12 mouse cellular contexts compared by ENCODE assay signal in the genomic region with DNA sequence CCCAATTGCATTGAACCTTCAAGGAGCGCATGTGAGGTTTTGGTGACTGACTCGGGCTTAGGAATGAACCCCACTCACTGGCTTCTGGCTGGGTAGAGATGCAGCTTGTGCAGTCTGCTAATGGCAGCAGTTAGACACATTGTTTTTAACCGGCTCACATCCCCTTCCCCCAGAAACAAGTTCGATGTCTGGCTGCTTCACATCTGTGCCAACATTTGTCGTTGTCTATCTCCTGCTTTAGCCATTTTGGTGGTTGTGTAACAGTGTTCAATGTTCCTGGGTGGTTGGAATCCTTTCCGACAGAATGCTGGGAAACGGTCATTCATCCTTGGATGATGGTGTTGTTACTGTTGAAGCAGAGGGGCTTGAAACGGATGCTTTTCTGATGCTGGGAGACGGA.
DNase-seq lines count a peak whose midpoint lies in the region; ATAC-seq lines count a peak whose summit lies in the region.
"Had no signal": no experiment of that assay in that cellular context is flagged by ENCODE, and none has a peak within 500 bp of the region (broad histone marks: within the 10 kb centered on the region; RNA-seq: fewer than 3 reads in every experiment).

No protein-coding gene starts in this region.

- no peaks in the 10 kb centered on the region for H3K36me3 ChIP-seq in hindbrain, embryonic 14.5 days (replicated peaks; ENCODE audit: control insufficient read depth, insufficient read depth)
- peaks cover 13% of the 10 kb centered on the region for H3K36me3 ChIP-seq in hindbrain, embryonic 10.5 days
- H3K36me3 ChIP-seq in midbrain, embryonic 13.5 days, result no peaks in the 10 kb centered on the region
- no peaks in the 10 kb centered on the region for H3K36me3 ChIP-seq in midbrain, embryonic 11.5 days (ENCODE audit: control insufficient read depth, insufficient read depth, low read length)
- no peaks in the 10 kb centered on the region for H3K36me3 ChIP-seq in hindbrain, embryonic 16.5 days (ENCODE audit: control insufficient read depth, insufficient read depth, low read length)
- no peaks in the 10 kb centered on the region for H3K36me3 ChIP-seq in stomach, embryonic 16.5 days (ENCODE audit: control insufficient read depth, insufficient read depth, low read length)

- H3K4me2 ChIP-seq in hindbrain, embryonic 14.5 days (replicated peaks), result no peak overlapping the region
- H3K4me2 ChIP-seq in midbrain, embryonic 13.5 days (replicated peaks), result no peak overlapping the region
- H3K4me2 ChIP-seq in midbrain, embryonic 11.5 days, result no peak overlapping the region
- H3K4me2 ChIP-seq in hindbrain, embryonic 16.5 days (ENCODE audit: low read length), result no peak overlapping the region
- H3K4me2 ChIP-seq in stomach, embryonic 16.5 days (ENCODE audit: low read depth, low read length), result no peak overlapping the region
- H3K4me2 ChIP-seq: heart, embryonic 11.5 days had no signal

- 57% methylated on average over 9 of the region's 9 CpGs for WGBS in hindbrain, embryonic 14.5 days
- WGBS in hindbrain, embryonic 10.5 days, result 76% methylated on average over 9 of the region's 9 CpGs
- 65% methylated on average over 9 of the region's 9 CpGs for WGBS in midbrain, embryonic 13.5 days
- 71% methylated on average over 9 of the region's 9 CpGs for WGBS in midbrain, embryonic 11.5 days
- 47% methylated on average over 9 of the region's 9 CpGs for WGBS in hindbrain, embryonic 16.5 days
- 56% methylated on average over 9 of the region's 9 CpGs for WGBS in stomach, embryonic 16.5 days

- DNase-seq in hindbrain, embryonic 14.5 days (ENCODE audit: low spot score), result no peak
- DNase-seq in hindbrain, embryonic 10.5 days (ENCODE audit: low spot score), result no peak
- no peak for DNase-seq in midbrain, embryonic 11.5 days (ENCODE audit: low spot score, missing footprints)
- DNase-seq in T-cell, adult 2 months (ENCODE audit: low spot score), result no peak
- DNase-seq in cerebellum, postnatal 25 days, result no peak
- DNase-seq: layer of hippocampus, postnatal 36 days had no signal

- no peak overlapping the region for H3K4me3 ChIP-seq in hindbrain, embryonic 14.5 days (replicated peaks; ENCODE audit: low read length)
- no peak overlapping the region for H3K4me3 ChIP-seq in hindbrain, embryonic 10.5 days
- H3K4me3 ChIP-seq in midbrain, embryonic 13.5 days (replicated peaks), result no peak overlapping the region
- H3K4me3 ChIP-seq in midbrain, embryonic 11.5 days (ENCODE audit: low read depth, low read length), result no peak overlapping the region
- H3K4me3 ChIP-seq in hindbrain, embryonic 16.5 days (ENCODE audit: low read length), result no peak overlapping the region
- no peak overlapping the region for H3K4me3 ChIP-seq in stomach, embryonic 16.5 days (replicated peaks; ENCODE audit: low read length)
- H3K4me3 ChIP-seq: megakaryocyte, embryonic 14.5 days had no signal

- H3K4me1 ChIP-seq in hindbrain, embryonic 14.5 days (replicated peaks; ENCODE audit: control insufficient read depth, insufficient read depth, low read length), result peaks cover 47% of the 10 kb centered on the region
- H3K4me1 ChIP-seq in hindbrain, embryonic 10.5 days (replicated peaks), result peaks cover 45% of the 10 kb centered on the region
- peaks cover 66% of the 10 kb centered on the region for H3K4me1 ChIP-seq in midbrain, embryonic 13.5 days (replicated peaks)
- H3K4me1 ChIP-seq in midbrain, embryonic 11.5 days (ENCODE audit: control insufficient read depth, insufficient read depth, low read length), result peaks cover 27% of the 10 kb centered on the region
- peaks cover 37% of the 10 kb centered on the region for H3K4me1 ChIP-seq in hindbrain, embryonic 16.5 days (ENCODE audit: control insufficient read depth, insufficient read depth, low read depth, low read length)
- peaks cover 48% of the 10 kb centered on the region for H3K4me1 ChIP-seq in stomach, embryonic 16.5 days (ENCODE audit: control insufficient read depth, insufficient read depth, low read length)

- peak overlapping the region; percentile 21; the same call in 1 of the 2 replicates for H3K27ac ChIP-seq in hindbrain, embryonic 14.5 days
- no peak overlapping the region for H3K27ac ChIP-seq in hindbrain, embryonic 10.5 days
- peak overlapping the region; percentile 1; the same call in 1 of the 2 replicates for H3K27ac ChIP-seq in midbrain, embryonic 13.5 days
- H3K27ac ChIP-seq in midbrain, embryonic 11.5 days (ENCODE audit: low read depth, low read length), result no peak overlapping the region
- H3K27ac ChIP-seq in hindbrain, embryonic 16.5 days (ENCODE audit: low read depth, low read length), result peak overlapping the region; percentile 44; the same call in 1 of the 2 replicates
- H3K27ac ChIP-seq in stomach, embryonic 16.5 days (ENCODE audit: low read length), result peak overlapping the region; percentile 67
- H3K27ac ChIP-seq: liver, embryonic 14.5 days had no signal

- no peak overlapping the region for H3K9ac ChIP-seq in hindbrain, embryonic 14.5 days
- no peak overlapping the region for H3K9ac ChIP-seq in midbrain, embryonic 13.5 days (replicated peaks)
- H3K9ac ChIP-seq in midbrain, embryonic 11.5 days (ENCODE audit: low read length), result no peak overlapping the region
- no peak overlapping the region for H3K9ac ChIP-seq in hindbrain, embryonic 16.5 days (ENCODE audit: low read depth, low read length)
- 0 out of 2 replicates have a peak overlapping the region, but pooled peaks have one; percentile 40 for H3K9ac ChIP-seq in stomach, embryonic 16.5 days (ENCODE audit: low read length)
- H3K9ac ChIP-seq: liver, embryonic 14.5 days had no signal

- ATAC-seq in hindbrain, embryonic 14.5 days (ENCODE audit: low FRiP score), result no peak
- no peak for ATAC-seq in midbrain, embryonic 13.5 days
- no peak for ATAC-seq in midbrain, embryonic 11.5 days (ENCODE audit: low FRiP score)
- ATAC-seq in hindbrain, embryonic 16.5 days, result no peak
- ATAC-seq in stomach, embryonic 16.5 days (ENCODE audit: insufficient read depth, low FRiP score), result no peak

- H3K9me3 ChIP-seq in hindbrain, embryonic 14.5 days (ENCODE audit: control insufficient read depth, low read length), result no peaks in the 10 kb centered on the region
- no peaks in the 10 kb centered on the region for H3K9me3 ChIP-seq in hindbrain, embryonic 10.5 days
- H3K9me3 ChIP-seq in midbrain, embryonic 13.5 days, result no peaks in the 10 kb centered on the region
- no peaks in the 10 kb centered on the region for H3K9me3 ChIP-seq in midbrain, embryonic 11.5 days (ENCODE audit: control insufficient read depth, low read length)
- H3K9me3 ChIP-seq in hindbrain, embryonic 16.5 days (ENCODE audit: control insufficient read depth, low read length), result no peaks in the 10 kb centered on the region
- no peaks in the 10 kb centered on the region for H3K9me3 ChIP-seq in stomach, embryonic 16.5 days (replicated peaks; ENCODE audit: control insufficient read depth, low read length)
- H3K9me3 ChIP-seq: megakaryocyte, embryonic 14.5 days had no signal

- H3K27me3 ChIP-seq in hindbrain, embryonic 14.5 days (ENCODE audit: control insufficient read depth, insufficient read depth, low read length), result no peaks in the 10 kb centered on the region
- H3K27me3 ChIP-seq in hindbrain, embryonic 10.5 days (ENCODE audit: insufficient read depth, poor library complexity, severe bottlenecking), result no peaks in the 10 kb centered on the region
- no peaks in the 10 kb centered on the region for H3K27me3 ChIP-seq in midbrain, embryonic 13.5 days
- H3K27me3 ChIP-seq in midbrain, embryonic 11.5 days (ENCODE audit: control insufficient read depth, insufficient read depth, low read length), result no peaks in the 10 kb centered on the region
- H3K27me3 ChIP-seq in hindbrain, embryonic 16.5 days (replicated peaks; ENCODE audit: control insufficient read depth, insufficient read depth, low read length), result no peaks in the 10 kb centered on the region
- no peaks in the 10 kb centered on the region for H3K27me3 ChIP-seq in stomach, embryonic 16.5 days (ENCODE audit: control insufficient read depth, insufficient read depth, low read length)
- H3K27me3 ChIP-seq: megakaryocyte, embryonic 14.5 days had no signal

Comparison
In these comparisons a context has a peak if more than half of its experiments do, and no peak if none do; other contexts are left out.
1. H3K27ac ChIP-seq: peak in hindbrain, embryonic 14.5 days (single experiment), midbrain, embryonic 13.5 days (single experiment), hindbrain, embryonic 16.5 days (single experiment) and stomach, embryonic 16.5 days (single experiment); none in hindbrain, embryonic 10.5 days (single experiment) and midbrain, embryonic 11.5 days (single experiment).